21 mouse cellular contexts compared by ENCODE assay signal in genomic region chr7:100961146-100961545, GRCm38 (mm10). TPM values are rescaled to one million over a fixed set of nuclear protein-coding genes. Genes with fewer than 3 reads are reported as not detected.
DNase-seq lines count a peak whose midpoint lies in the region; ATAC-seq and TF ChIP-seq lines count a peak whose summit lies in the region.
"Had no signal": no experiment of that assay in that cellular context is flagged by ENCODE, and none has a peak within 500 bp of the region (broad histone marks: within the 10 kb centered on the region; RNA-seq: fewer than 3 reads in every experiment).

No protein-coding gene starts in this region.

- 0 out of 2 replicates have a peak, but pooled peaks cover 4% of the 10 kb centered on the region for H3K9me3 ChIP-seq in intestine, embryonic 16.5 days (ENCODE audit: control insufficient read depth, low read length)
- no peaks in the 10 kb centered on the region for H3K9me3 ChIP-seq in intestine, postnatal 0 days (ENCODE audit: control insufficient read depth)
- H3K9me3 ChIP-seq: forebrain, embryonic 10.5 days had no signal

- no peaks in the 10 kb centered on the region for H3K27me3 ChIP-seq in intestine, embryonic 16.5 days (replicated peaks; ENCODE audit: control insufficient read depth, insufficient read depth, low read length)
- no peaks in the 10 kb centered on the region for H3K27me3 ChIP-seq in intestine, postnatal 0 days (replicated peaks; ENCODE audit: control insufficient read depth, insufficient read depth, low read length)
- H3K27me3 ChIP-seq in testis, adult 2 months (ENCODE audit: control insufficient read depth, insufficient read depth, low read length): no peaks in the 10 kb centered on the region
- no peaks in the 10 kb centered on the region for H3K27me3 ChIP-seq in small intestine, adult 2 months (ENCODE audit: control insufficient read depth, insufficient read depth, low read length)
- H3K27me3 ChIP-seq: limb, embryonic 13.5 days had no signal

- no peak for TF ChIP-seq POLR2A in testis, adult 2 months (IDR thresholded peaks at IDR 0.05; ENCODE audit: control insufficient read depth, low read depth, low read length)
- no peak for TF ChIP-seq POLR2A in small intestine, adult 2 months (IDR thresholded peaks at IDR 0.05; ENCODE audit: low read depth, low read length)

- no peak for TF ChIP-seq CTCF in intestine, postnatal 0 days (IDR thresholded peaks at IDR 0.05; ENCODE audit: low read depth)
- no peak for TF ChIP-seq CTCF in testis, adult 2 months (IDR thresholded peaks at IDR 0.05; ENCODE audit: control insufficient read depth, insufficient read depth, insufficient replicate concordance, low read depth, low read length)
- TF ChIP-seq CTCF in small intestine, adult 2 months (IDR thresholded peaks at IDR 0.05; ENCODE audit: extremely low read depth, insufficient read length, insufficient replicate concordance, low read depth, low read length): no peak

- DNase-seq in testis, postnatal 10 days (ENCODE audit: low spot score): no peak
- no peak for DNase-seq in spleen, adult 18-20 months
- no peak for DNase-seq in cerebellum, adult 9-10 months
- DNase-seq: adrenal gland, adult 2 months; cerebellum, adult 11 months; cerebellum, postnatal 25 days; gastrocnemius, postnatal 10 days; kidney, adult 8-10 months; kidney, postnatal 36 days; lung, adult 2 months; midbrain, embryonic 14.5 days; thymus, postnatal 14 days had no signal

- ATAC-seq in intestine, embryonic 16.5 days: no peak
- no peak for ATAC-seq in intestine, postnatal 0 days
- ATAC-seq in granulocyte monocyte progenitor cell, adult 5-6 weeks (replicated peaks; ENCODE audit: poor library complexity, severe bottlenecking): peak; percentile 46

- no peak overlapping the region for H3K27ac ChIP-seq in intestine, embryonic 16.5 days (ENCODE audit: low read length)
- no peak overlapping the region for H3K27ac ChIP-seq in intestine, postnatal 0 days (ENCODE audit: low read depth, low read length)
- 0 out of 2 replicates have a peak overlapping the region, but pooled peaks have one; percentile 7 for H3K27ac ChIP-seq in testis, adult 2 months (ENCODE audit: control insufficient read depth, insufficient read depth, low read depth, low read length)
- peak overlapping the region; percentile 46; the same call in 1 of the 2 replicates for H3K27ac ChIP-seq in small intestine, adult 2 months (ENCODE audit: insufficient read depth, low read depth, low read length)
- H3K27ac ChIP-seq: forebrain, embryonic 10.5 days; limb, embryonic 13.5 days had no signal

- H3K4me3 ChIP-seq in intestine, embryonic 16.5 days (ENCODE audit: low read length): no peak overlapping the region
- no peak overlapping the region for H3K4me3 ChIP-seq in intestine, postnatal 0 days (ENCODE audit: low read depth, low read length)
- no peak overlapping the region for H3K4me3 ChIP-seq in testis, adult 2 months (ENCODE audit: control insufficient read depth, low read depth, low read length)
- H3K4me3 ChIP-seq in small intestine, adult 2 months (ENCODE audit: low read depth, low read length): no peak overlapping the region
- H3K4me3 ChIP-seq: forebrain, embryonic 10.5 days; limb, embryonic 13.5 days; myocyte had no signal

- H3K9ac ChIP-seq in intestine, embryonic 16.5 days (ENCODE audit: low read depth, low read length): peak overlapping the region; percentile 0; the same call in 1 of the 2 replicates
- no peak overlapping the region for H3K9ac ChIP-seq in intestine, postnatal 0 days (ENCODE audit: low read depth, low read length)
- H3K9ac ChIP-seq: limb, embryonic 13.5 days had no signal

- 75% methylated on average over 7 of the region's 7 CpGs for WGBS in intestine, embryonic 16.5 days
- WGBS in intestine, postnatal 0 days: 71% methylated on average over 7 of the region's 7 CpGs
- WGBS in small intestine, adult 2 months: 62% methylated on average over 7 of the region's 7 CpGs

- 0 out of 2 replicates have a peak, but pooled peaks cover 11% of the 10 kb centered on the region for H3K4me1 ChIP-seq in intestine, embryonic 16.5 days (ENCODE audit: control insufficient read depth, insufficient read depth, low read length)
- no peaks in the 10 kb centered on the region; the same call in 1 of the 2 replicates for H3K4me1 ChIP-seq in intestine, postnatal 0 days (replicated peaks; ENCODE audit: control insufficient read depth, insufficient read depth, low read length)
- no peaks in the 10 kb centered on the region for H3K4me1 ChIP-seq in testis, adult 2 months (ENCODE audit: control insufficient read depth, insufficient read depth, low read length)
- no peaks in the 10 kb centered on the region; the same call in 1 of the 2 replicates for H3K4me1 ChIP-seq in small intestine, adult 2 months (ENCODE audit: control insufficient read depth, insufficient read depth, insufficient read length, low read length)

- H3K36me3 ChIP-seq in intestine, embryonic 16.5 days (ENCODE audit: control insufficient read depth, insufficient read depth, low read length): no peaks in the 10 kb centered on the region
- H3K36me3 ChIP-seq in intestine, postnatal 0 days (ENCODE audit: control insufficient read depth, insufficient read depth): no peaks in the 10 kb centered on the region
- H3K36me3 ChIP-seq in testis, adult 2 months (ENCODE audit: control insufficient read depth, insufficient read depth, low read length): no peaks in the 10 kb centered on the region
- H3K36me3 ChIP-seq in small intestine, adult 2 months (ENCODE audit: control insufficient read depth, insufficient read depth, low read length): no peaks in the 10 kb centered on the region
- H3K36me3 ChIP-seq: forebrain, embryonic 10.5 days; limb, embryonic 13.5 days had no signal

- no peak overlapping the region for H3K4me2 ChIP-seq in intestine, embryonic 16.5 days (ENCODE audit: low read depth, low read length)
- H3K4me2 ChIP-seq in intestine, postnatal 0 days (replicated peaks; ENCODE audit: low read depth): no peak overlapping the region
- H3K4me2 ChIP-seq: limb, embryonic 13.5 days had no signal

RNA-seq across cellular contexts. Expression of gene P2ry6, which starts 13.3 kb away (rescaled TPM):
- 9.0 and 9.8 TPM in 2 replicates for polyA plus RNA-seq in intestine, embryonic 16.5 days (2015; fragmentation: Nextera tagmentation; extraction: Ambion mirVana)
- 5.7 and 7.0 TPM in 2 replicates for polyA plus RNA-seq in intestine, postnatal 0 days (2015; fragmentation: Nextera tagmentation; extraction: Ambion mirVana)
- polyA plus RNA-seq in testis, adult 2 months (2012; rRNA removed): 2.1 and 2.9 TPM in 2 replicates
- total RNA-seq in granulocyte monocyte progenitor cell, adult 5-6 weeks (2014; fragmentation: Nextera tagmentation): not detected in 2 replicates
- 0.17 TPM in 1 of 2 replicates, not detected in the other for total RNA-seq in granulocyte monocyte progenitor cell, adult 5-6 weeks (2017)
- 19.4 and 27.8 TPM in 2 replicates for polyA plus RNA-seq in small intestine, adult 2 months (2012; rRNA removed)

RNA-seq across cellular contexts. Expression of gene Arhgef17, which starts 29.2 kb away (rescaled TPM):
- polyA plus RNA-seq in intestine, embryonic 16.5 days (2015; fragmentation: Nextera tagmentation; extraction: Ambion mirVana): 4.1 and 4.6 TPM in 2 replicates
- 2.0 and 2.5 TPM in 2 replicates for polyA plus RNA-seq in intestine, postnatal 0 days (2015; fragmentation: Nextera tagmentation; extraction: Ambion mirVana)
- 2.8 and 3.0 TPM in 2 replicates for polyA plus RNA-seq in testis, adult 2 months (2012; rRNA removed)
- total RNA-seq in granulocyte monocyte progenitor cell, adult 5-6 weeks (2014; fragmentation: Nextera tagmentation): 0.30 TPM in 1 of 2 replicates, not detected in the other
- not detected in 2 replicates for total RNA-seq in granulocyte monocyte progenitor cell, adult 5-6 weeks (2017)
- polyA plus RNA-seq in small intestine, adult 2 months (2012; rRNA removed): 6.8 and 8.0 TPM in 2 replicates

RNA-seq across cellular contexts. Expression of gene P2ry2, which starts 51.5 kb away (rescaled TPM):
- 3.1 and 3.3 TPM in 2 replicates for polyA plus RNA-seq in intestine, embryonic 16.5 days (2015; fragmentation: Nextera tagmentation; extraction: Ambion mirVana)
- polyA plus RNA-seq in intestine, postnatal 0 days (2015; fragmentation: Nextera tagmentation; extraction: Ambion mirVana): 2.0 and 2.6 TPM in 2 replicates
- 2.3 and 3.5 TPM in 2 replicates for polyA plus RNA-seq in testis, adult 2 months (2012; rRNA removed)
- total RNA-seq in granulocyte monocyte progenitor cell, adult 5-6 weeks (2014; fragmentation: Nextera tagmentation): 8.7 and 15.1 TPM in 2 replicates
- total RNA-seq in granulocyte monocyte progenitor cell, adult 5-6 weeks (2017): 6.2 and 7.8 TPM in 2 replicates
- polyA plus RNA-seq in small intestine, adult 2 months (2012; rRNA removed): 4.0 and 67.8 TPM in 2 replicates
- polyA plus RNA-seq: neural tube, embryonic 14.5 days had no signal

Comparison
In these comparisons a context has a peak if more than half of its experiments do, and no peak if none do; other contexts are left out.
1. H3K27ac ChIP-seq: peak in testis, adult 2 months (single experiment) and small intestine, adult 2 months (single experiment); none in intestine, embryonic 16.5 days (single experiment) and intestine, postnatal 0 days (single experiment).